Mouse (Mus musculus) spleen, embryonic (tissue): ENCODE results near the gene Dnajc3.

ENCODE experiments used
- CTCF ChIA-PET: fragments of 350-600 bp; sonication (Branson Sonifier 250); formaldehyde crosslinking; loops from one replicate; lab custom pipeline; 2022; lab: Charles Lee

Gene Dnajc3

GRCm38 (mm10) chr14:118937533-118938492 lies at the start of gene Dnajc3:
Gene Dnajc3, plus strand, starts transcription at chr14:118937976.
- CTCF ChIA-PET, result interaction anchor here (0.7 kb wide), 1 partner anchor 70 kb away, joined by 3 read pairs; no protein-coding TSS in a partner anchor

- CTCF ChIA-PET, result interaction anchor here (0.6 to 0.7 kb wide), 2 partner anchors 25 to 148 kb away, joined by 3 to 12 read pairs; no protein-coding TSS in a partner anchor
These were observed 47.7 kb upstream of the Dnajc3 start for GRCm38 (mm10) chr14:118890101-118890500.

- CTCF ChIA-PET, result no interaction called here
These were observed 42.5 kb upstream of the Dnajc3 start for GRCm38 (mm10) chr14:118895228-118895627.

- CTCF ChIA-PET, result no interaction called here
These were observed 42.1 kb upstream of the Dnajc3 start for GRCm38 (mm10) chr14:118895655-118896054.

GRCm38 (mm10) chr14:118899940-118900339 lies 37.8 kb upstream of the Dnajc3 start:
- CTCF ChIA-PET, result no interaction called here

GRCm38 (mm10) chr14:118900911-118901310 lies 36.9 kb upstream of the Dnajc3 start:
- CTCF ChIA-PET, result interaction anchor here (1.3 kb wide), 1 partner anchor 8 kb away, joined by 4 read pairs; no protein-coding TSS in a partner anchor

- CTCF ChIA-PET, result no interaction called here
These were observed 34.4 kb upstream of the Dnajc3 start for GRCm38 (mm10) chr14:118903397-118903796.

GRCm38 (mm10) chr14:118903867-118904562 lies 33.8 kb upstream of the Dnajc3 start:
- CTCF ChIA-PET, result no interaction called here

GRCm38 (mm10) chr14:118907592-118907991 lies 30.2 kb upstream of the Dnajc3 start:
- CTCF ChIA-PET, result no interaction called here

GRCm38 (mm10) chr14:118909872-118910271 lies 27.9 kb upstream of the Dnajc3 start:
- CTCF ChIA-PET, result no interaction called here

GRCm38 (mm10) chr14:118910332-118911222 lies 27.2 kb upstream of the Dnajc3 start:
- CTCF ChIA-PET, result no interaction called here

- CTCF ChIA-PET, result no interaction called here
These were observed 26.3 kb upstream of the Dnajc3 start for GRCm38 (mm10) chr14:118911521-118911920.

- CTCF ChIA-PET, result no interaction called here
These were observed 24.1 kb upstream of the Dnajc3 start for GRCm38 (mm10) chr14:118913651-118914050.

GRCm38 (mm10) chr14:118919025-118919424 lies 18.8 kb upstream of the Dnajc3 start:
- CTCF ChIA-PET, result interaction anchor here (0.6 kb wide), 1 partner anchor 185 kb away, joined by 9 read pairs; no protein-coding TSS in a partner anchor

GRCm38 (mm10) chr14:118920654-118921053 lies 17.1 kb upstream of the Dnajc3 start:
- CTCF ChIA-PET, result no interaction called here

GRCm38 (mm10) chr14:118922251-118922650 lies 15.5 kb upstream of the Dnajc3 start:
- CTCF ChIA-PET, result no interaction called here

GRCm38 (mm10) chr14:118922667-118923184 lies 15.1 kb upstream of the Dnajc3 start:
- CTCF ChIA-PET, result no interaction called here

GRCm38 (mm10) chr14:118924673-118925615 lies 12.8 kb upstream of the Dnajc3 start, which contains the start of gene Dzip1:
Gene Dzip1, minus strand, starts transcription at chr14:118925460.
- CTCF ChIA-PET, result interaction anchor here (1.1 kb wide), 1 partner anchor 105 kb away, joined by 4 read pairs; no protein-coding TSS in a partner anchor

GRCm38 (mm10) chr14:118928565-118928964 lies 9.2 kb upstream of the Dnajc3 start:
- CTCF ChIA-PET, result no interaction called here

GRCm38 (mm10) chr14:118929779-118930178 lies 8.0 kb upstream of the Dnajc3 start:
- CTCF ChIA-PET, result no interaction called here
